Mouse (Mus musculus): ENCODE data around the gene Dgcr8. TPM values are rescaled to one million over a fixed set of nuclear protein-coding genes. Genes with fewer than 3 reads are reported as not detected.
A peak's percentile ranks its signal among the peaks of the same experiment; 100 is the strongest.

Dgcr8 gene
- polyA plus RNA-seq, 1 experiment from 2014 or later, result 29.0 TPM

GRCm38 (mm10) chr16:18258221-18258620 is 30.8 kb downstream of the Dgcr8 start, which contains the start of gene Gm49776:
TSS of gene Gm49776 (minus strand) at chr16:18258321.
- no peaks in the 10 kb centered on the region for H3K9me3 ChIP-seq (ENCODE audit: control insufficient read depth, low read length)
- WGBS, result 90% methylated on average over 2 of the region's 2 CpGs
- H3K4me1 ChIP-seq (replicated peaks; ENCODE audit: control insufficient read depth, insufficient read depth, low read length), result no peaks in the 10 kb centered on the region
- no peak within 1 kb of the TSS for H3K9ac ChIP-seq (ENCODE audit: low read depth, low read length)
- DNase-seq (ENCODE audit: low spot score) (no peak), ATAC-seq (replicated peaks; ENCODE audit: low FRiP score) (no peak)
- H3K27me3 ChIP-seq (replicated peaks; ENCODE audit: control insufficient read depth, insufficient read depth, low read length), result no peaks in the 10 kb centered on the region
- H3K36me3 ChIP-seq (ENCODE audit: control insufficient read depth, insufficient read depth, low read length), result peaks cover 72% of the 10 kb centered on the region
- H3K4me3 ChIP-seq (ENCODE audit: low read depth, low read length), result no peak within 1 kb of the TSS
- H3K4me2 ChIP-seq, result no peak within 1 kb of the TSS
- no peak within 1 kb of the TSS for H3K27ac ChIP-seq (ENCODE audit: low read depth, low read length)

- Histone ChIP-seq H3K9me3 (ENCODE audit: control insufficient read depth, low read length) (no peaks in the 10 kb centered on the region), H3K9ac (ENCODE audit: low read depth, low read length) (no peak overlapping the region), H3K27me3 (replicated peaks; ENCODE audit: control insufficient read depth, insufficient read depth, low read length) (no peaks in the 10 kb centered on the region), H3K4me2 (no peak overlapping the region), H3K4me3 (ENCODE audit: low read depth, low read length) (no peak overlapping the region), H3K36me3 (ENCODE audit: control insufficient read depth, insufficient read depth, low read length) (peaks cover 59% of the 10 kb centered on the region), H3K27ac (ENCODE audit: low read depth, low read length) (no peak overlapping the region), H3K4me1 (replicated peaks; ENCODE audit: control insufficient read depth, insufficient read depth, low read length) (peaks cover 17% of the 10 kb centered on the region)
- 70% methylated on average over 1 of the region's 1 CpGs for WGBS
- ATAC-seq (replicated peaks; ENCODE audit: low FRiP score) (no peak), DNase-seq (ENCODE audit: low spot score) (no peak)
These were observed 35.2 kb downstream of the Dgcr8 start for GRCm38 (mm10) chr16:18253866-18254265.

GRCm38 (mm10) chr16:18252736-18253135 is 36.3 kb downstream of the Dgcr8 start:
- ATAC-seq (replicated peaks; ENCODE audit: low FRiP score) (no peak), DNase-seq (ENCODE audit: low spot score) (no peak)
- Histone ChIP-seq H3K27ac (ENCODE audit: low read depth, low read length) (no peak overlapping the region), H3K36me3 (ENCODE audit: control insufficient read depth, insufficient read depth, low read length) (peaks cover 51% of the 10 kb centered on the region), H3K27me3 (replicated peaks; ENCODE audit: control insufficient read depth, insufficient read depth, low read length) (no peaks in the 10 kb centered on the region), H3K9ac (ENCODE audit: low read depth, low read length) (no peak overlapping the region), H3K4me2 (no peak overlapping the region), H3K4me1 (replicated peaks; ENCODE audit: control insufficient read depth, insufficient read depth, low read length) (peaks cover 17% of the 10 kb centered on the region), H3K9me3 (ENCODE audit: control insufficient read depth, low read length) (no peaks in the 10 kb centered on the region), H3K4me3 (ENCODE audit: low read depth, low read length) (no peak overlapping the region)
- WGBS, result 77% methylated on average over 6 of the region's 6 CpGs

- ATAC-seq (replicated peaks; ENCODE audit: low FRiP score), result no peak
- H3K36me3 ChIP-seq (ENCODE audit: control insufficient read depth, insufficient read depth, low read length), result peaks cover 50% of the 10 kb centered on the region
These were observed 37.9 kb downstream of the Dgcr8 start for GRCm38 (mm10) chr16:18250828-18251790.

GRCm38 (mm10) chr16:18250231-18250630 is 38.8 kb downstream of the Dgcr8 start:
- H3K36me3 ChIP-seq (ENCODE audit: control insufficient read depth, insufficient read depth, low read length), result peaks cover 53% of the 10 kb centered on the region
- no peaks in the 10 kb centered on the region for H3K27me3 ChIP-seq (replicated peaks; ENCODE audit: control insufficient read depth, insufficient read depth, low read length)
- H3K9ac ChIP-seq (ENCODE audit: low read depth, low read length), result peak overlapping the region; percentile 98
- H3K4me1 ChIP-seq (replicated peaks; ENCODE audit: control insufficient read depth, insufficient read depth, low read length), result peaks cover 25% of the 10 kb centered on the region
- peak overlapping the region; percentile 89 for H3K4me2 ChIP-seq
- ATAC-seq (replicated peaks; ENCODE audit: low FRiP score) (no peak), DNase-seq (ENCODE audit: low spot score) (no peak)
- H3K4me3 ChIP-seq (ENCODE audit: low read depth, low read length), result peak overlapping the region; percentile 98
- 64% methylated on average over 4 of the region's 4 CpGs for WGBS
- peak overlapping the region; percentile 87 for H3K27ac ChIP-seq (ENCODE audit: low read depth, low read length)
- H3K9me3 ChIP-seq (ENCODE audit: control insufficient read depth, low read length), result no peaks in the 10 kb centered on the region

More at GRCm38 (mm10) chr16:18250828-18251790, 37.9 kb downstream of the Dgcr8 start:
- Histone ChIP-seq H3K27me3 (replicated peaks; ENCODE audit: control insufficient read depth, insufficient read depth, low read length) (no peaks in the 10 kb centered on the region), H3K9me3 (ENCODE audit: control insufficient read depth, low read length) (no peaks in the 10 kb centered on the region), H3K9ac (ENCODE audit: low read depth, low read length) (peak overlapping the region; percentile 49; the same call in 1 of the 2 replicates), H3K4me1 (replicated peaks; ENCODE audit: control insufficient read depth, insufficient read depth, low read length) (peaks cover 25% of the 10 kb centered on the region), H3K4me2 (peak overlapping the region; percentile 89), H3K27ac (ENCODE audit: low read depth, low read length) (0 out of 2 replicates have a peak overlapping the region, but pooled peaks have one; percentile 5), H3K4me3 (ENCODE audit: low read depth, low read length) (peak overlapping the region; percentile 98)
- DNase-seq (ENCODE audit: low spot score), result no peak
- 80% methylated on average over 10 of the region's 10 CpGs for WGBS

GRCm38 (mm10) chr16:18249364-18249967 is 39.6 kb downstream of the Dgcr8 start:
- Histone ChIP-seq H3K27me3 (replicated peaks; ENCODE audit: control insufficient read depth, insufficient read depth, low read length) (no peaks in the 10 kb centered on the region), H3K9me3 (ENCODE audit: control insufficient read depth, low read length) (no peaks in the 10 kb centered on the region), H3K36me3 (ENCODE audit: control insufficient read depth, insufficient read depth, low read length) (peaks cover 61% of the 10 kb centered on the region), H3K9ac (ENCODE audit: low read depth, low read length) (peak overlapping the region; percentile 98), H3K4me3 (ENCODE audit: low read depth, low read length) (peak overlapping the region; percentile 98), H3K4me2 (peak overlapping the region; percentile 89), H3K27ac (ENCODE audit: low read depth, low read length) (peak overlapping the region; percentile 87), H3K4me1 (replicated peaks; ENCODE audit: control insufficient read depth, insufficient read depth, low read length) (peaks cover 25% of the 10 kb centered on the region)
- 3% methylated on average over 27 of the region's 27 CpGs for WGBS
- DNase-seq (ENCODE audit: low spot score) (peak; percentile 64), ATAC-seq (replicated peaks; ENCODE audit: low FRiP score) (peak; percentile 17)

GRCm38 (mm10) chr16:18248433-18249363 is 40.3 kb downstream of the Dgcr8 start, which contains the start of the genes Trmt2a and Ranbp1:
TSS of gene Trmt2a (plus strand) at chr16:18248679.
TSS of gene Ranbp1 (minus strand) at chr16:18248732.
- Histone ChIP-seq H3K4me2 (peak within 1 kb of the TSS; percentile 89), H3K36me3 (ENCODE audit: control insufficient read depth, insufficient read depth, low read length) (peaks cover 61% of the 10 kb centered on the region), H3K27ac (ENCODE audit: low read depth, low read length) (peak within 1 kb of the TSS; percentile 92), H3K4me1 (replicated peaks; ENCODE audit: control insufficient read depth, insufficient read depth, low read length) (peaks cover 25% of the 10 kb centered on the region), H3K9me3 (ENCODE audit: control insufficient read depth, low read length) (no peaks in the 10 kb centered on the region), H3K27me3 (replicated peaks; ENCODE audit: control insufficient read depth, insufficient read depth, low read length) (no peaks in the 10 kb centered on the region), H3K4me3 (ENCODE audit: low read depth, low read length) (peak within 1 kb of the TSS; percentile 98), H3K9ac (ENCODE audit: low read depth, low read length) (peak within 1 kb of the TSS; percentile 98)
- DNase-seq (ENCODE audit: low spot score), result peak; percentile 99
- WGBS, result under 1% methylated on average over 102 of the region's 102 CpGs
- ATAC-seq (replicated peaks; ENCODE audit: low FRiP score), result peak; percentile 93
